Mouse (Mus musculus) MN1 (cell line): Measurements from ENCODE around the gene Gm21083.
"Not testable (repeated sequence)": the region's sequence is repeated elsewhere in the genome, so short reads cannot be mapped to it uniquely, and the experiment has no call there.

Experiments
- DNase-seq: peaks from one replicate; pipeline ENCODE4 v3.0.0-alpha.2; 2016; ENCODE audit warnings: low spot score

The Gm21083 gene

GRCm38 (mm10) chr5:15577033-15577432 is at the start of gene Gm21083:
Gm21083 (plus strand) TSS chr5:15577333.
- DNase-seq: not testable (repeated sequence)

GRCm38 (mm10) chr5:15529122-15529521 is 48.0 kb upstream of the Gm21083 start, which contains the start of gene Gm21190:
Gm21190 (minus strand) TSS chr5:15529222.
- not testable (repeated sequence) for DNase-seq

GRCm38 (mm10) chr5:15548642-15549041 is 28.5 kb upstream of the Gm21083 start:
- not testable (repeated sequence) for DNase-seq

- DNase-seq: peak; percentile 21
Measured at GRCm38 (mm10) chr5:15549134-15549533, 28.0 kb upstream of the Gm21083 start.

GRCm38 (mm10) chr5:15549606-15550005 is 27.5 kb upstream of the Gm21083 start:
- DNase-seq: not testable (repeated sequence)

GRCm38 (mm10) chr5:15558654-15559053 is 18.5 kb upstream of the Gm21083 start:
- DNase-seq: not testable (repeated sequence)

GRCm38 (mm10) chr5:15561425-15562264 is 15.5 kb upstream of the Gm21083 start:
- DNase-seq: not testable (repeated sequence)

- DNase-seq: not testable (repeated sequence)
Measured at GRCm38 (mm10) chr5:15573735-15574134, 3.4 kb upstream of the Gm21083 start.

- not testable (repeated sequence) for DNase-seq
Measured at GRCm38 (mm10) chr5:15586351-15586750, 9.2 kb downstream of the Gm21083 start.

GRCm38 (mm10) chr5:15588291-15588690 is 11.2 kb downstream of the Gm21083 start:
- peak; percentile 24 for DNase-seq

- DNase-seq: not testable (repeated sequence)
Measured at GRCm38 (mm10) chr5:15590635-15591034, 13.5 kb downstream of the Gm21083 start.

GRCm38 (mm10) chr5:15591577-15591976 is 14.4 kb downstream of the Gm21083 start:
- DNase-seq: not testable (repeated sequence)

- not testable (repeated sequence) for DNase-seq
Measured at GRCm38 (mm10) chr5:15598831-15599230, 21.7 kb downstream of the Gm21083 start.

GRCm38 (mm10) chr5:15600342-15600741 is 23.2 kb downstream of the Gm21083 start:
- peak; percentile 34 for DNase-seq

GRCm38 (mm10) chr5:15601481-15601880 is 24.3 kb downstream of the Gm21083 start:
- not testable (repeated sequence) for DNase-seq

- DNase-seq: not testable (repeated sequence)
Measured at GRCm38 (mm10) chr5:15601960-15602359, 24.8 kb downstream of the Gm21083 start.

- peak; percentile 41 for DNase-seq
Measured at GRCm38 (mm10) chr5:15602424-15602947, 25.4 kb downstream of the Gm21083 start.

GRCm38 (mm10) chr5:15603008-15603407 is 25.9 kb downstream of the Gm21083 start:
- DNase-seq: not testable (repeated sequence)

- not testable (repeated sequence) for DNase-seq
Measured at GRCm38 (mm10) chr5:15603585-15603984, 26.5 kb downstream of the Gm21083 start.

GRCm38 (mm10) chr5:15606677-15607076 is 29.5 kb downstream of the Gm21083 start:
- not testable (repeated sequence) for DNase-seq

GRCm38 (mm10) chr5:15610695-15611094 is 33.6 kb downstream of the Gm21083 start:
- not testable (repeated sequence) for DNase-seq

- DNase-seq: not testable (repeated sequence)
Measured at GRCm38 (mm10) chr5:15616195-15616594, 39.1 kb downstream of the Gm21083 start.

- DNase-seq: not testable (repeated sequence)
Measured at GRCm38 (mm10) chr5:15618764-15619163, 41.6 kb downstream of the Gm21083 start, which contains the start of gene Speer4d. Speer4d (plus strand) TSS chr5:15619064.
